Mouse (Mus musculus) mouse embryonic stem cell (cell line): ENCODE results near the gene Tcfl5.

Source experiments
- in situ Hi-C, 2 experiments: fragments of 300-500 bp; cut with MboI; formaldehyde crosslinking; loops; 1 replicate in 1 of 2; 3 replicates in 1 of 2; pipeline ENCODE4 v1.14.3; 2019 to 2020; ENCODE audit warnings: low sequenced_read_pairs in 2 of 2, low pct_unique_long_range_greater_than_20kb in 1 of 2, mixed read lengths in 1 of 2; ENCODE audit not compliant: unreplicated experiment in 1 of 2

Gene Tcfl5

GRCm38 (mm10) chr2:180642555-180643260, at the start of gene Tcfl5:
Tcfl5 (minus strand) TSS chr2:180642708.
- in situ Hi-C loops: no loop called here

GRCm38 (mm10) chr2:180689841-180690240, 47.3 kb upstream of the Tcfl5 start:
- in situ Hi-C loops: no loop called here

- in situ Hi-C loops: no loop called here
These were observed 41.5 kb upstream of the Tcfl5 start for GRCm38 (mm10) chr2:180684031-180684430.

- in situ Hi-C loops: no loop called here
These were observed 41.0 kb upstream of the Tcfl5 start for GRCm38 (mm10) chr2:180683524-180683923.

GRCm38 (mm10) chr2:180681225-180681624, 38.7 kb upstream of the Tcfl5 start:
- in situ Hi-C loops: no loop called here

- in situ Hi-C loops: no loop called here
These were observed 36.2 kb upstream of the Tcfl5 start for GRCm38 (mm10) chr2:180678609-180679140.

- in situ Hi-C loops: no loop called here
These were observed 34.2 kb upstream of the Tcfl5 start for GRCm38 (mm10) chr2:180676706-180677105.

- in situ Hi-C loops: no loop called here
These were observed 19.5 kb upstream of the Tcfl5 start for GRCm38 (mm10) chr2:180662008-180662407.

GRCm38 (mm10) chr2:180660521-180660920, 18.0 kb upstream of the Tcfl5 start:
- in situ Hi-C loops: no loop called here

GRCm38 (mm10) chr2:180659353-180660150, 17.0 kb upstream of the Tcfl5 start:
- in situ Hi-C loops: no loop called here

- in situ Hi-C loops: no loop called here
These were observed 15.9 kb upstream of the Tcfl5 start for GRCm38 (mm10) chr2:180658381-180658780.

- in situ Hi-C loops: no loop called here
These were observed 15.0 kb upstream of the Tcfl5 start for GRCm38 (mm10) chr2:180657394-180658013.

GRCm38 (mm10) chr2:180655150-180655549, 12.6 kb upstream of the Tcfl5 start:
- in situ Hi-C loops: no loop called here

- in situ Hi-C loops: no loop called here
These were observed 12.2 kb upstream of the Tcfl5 start for GRCm38 (mm10) chr2:180654666-180655065.

- in situ Hi-C loops: no loop called here
These were observed 4.3 kb upstream of the Tcfl5 start for GRCm38 (mm10) chr2:180646841-180647240.

- in situ Hi-C loops: no loop called here
These were observed 1.1 kb upstream of the Tcfl5 start for GRCm38 (mm10) chr2:180643626-180644025.

GRCm38 (mm10) chr2:180641576-180642554, 643 bp downstream of the Tcfl5 start:
- in situ Hi-C loops: no loop called here

GRCm38 (mm10) chr2:180611882-180612281, 30.6 kb downstream of the Tcfl5 start:
- in situ Hi-C loops: no loop called here
